Mouse (Mus musculus) stomach, embryonic 14.5 days (tissue): Measurements from ENCODE around the gene Rora. TPM values are rescaled to one million over a fixed set of nuclear protein-coding genes. Genes with fewer than 3 reads are reported as not detected.

ENCODE experiments used
- ATAC-seq: fragments of 200-750 bp; cut with Nextera tagmentation; 2 replicates; pipeline ENCODE4 v1.8.0; 2017; ENCODE audit warnings: low read depth, moderate TSS enrichment; ENCODE audit not compliant: insufficient number of reproducible peaks, insufficient read depth, low FRiP score
- H3K27ac ChIP-seq: fragments of 300-500 bp; sonication (generic); 2 replicates; pipeline ENCODE4 v1.5.1; 2014; ENCODE audit warnings: mild to moderate bottlenecking, low read length, moderate library complexity, mixed read lengths
- H3K27me3 ChIP-seq: fragments of 300-500 bp; sonication (generic); 2 replicates; pipeline ENCODE4 v1.6.1; 2014; ENCODE audit warnings: low read length, control low read depth, mixed read lengths; ENCODE audit not compliant: control insufficient read depth, insufficient read depth
- H3K36me3 ChIP-seq: fragments of 300-500 bp; sonication (generic); 2 replicates; pipeline ENCODE4 v1.6.1; 2014; ENCODE audit warnings: mild to moderate bottlenecking, control low read depth, low read length, moderate library complexity, mixed read lengths; ENCODE audit not compliant: control insufficient read depth, insufficient read depth
- H3K4me1 ChIP-seq: fragments of 300-500 bp; sonication (generic); 2 replicates; pipeline ENCODE4 v1.6.1; 2014; ENCODE audit warnings: low read length, control low read depth, mixed read lengths; ENCODE audit not compliant: control insufficient read depth, insufficient read depth
- H3K4me2 ChIP-seq: fragments of 300-500 bp; sonication (generic); replicated peaks from 2 replicates; pipeline ENCODE4 v1.6.1; 2014; ENCODE audit warnings: low read depth, low read length, control low read depth
- H3K4me3 ChIP-seq: fragments of 300-500 bp; sonication (generic); 2 replicates; pipeline ENCODE4 v1.5.1; 2014; ENCODE audit warnings: low read depth, low read length, control low read depth
- H3K9ac ChIP-seq: fragments of 300-500 bp; sonication (generic); replicated peaks from 2 replicates; pipeline ENCODE4 v1.6.1; 2014; ENCODE audit warnings: low read depth, mild to moderate bottlenecking, control low read depth, low read length, moderate library complexity, mixed read lengths
- H3K9me3 ChIP-seq: fragments of 300-500 bp; sonication (generic); 2 replicates; pipeline ENCODE4 v1.6.1; 2016; ENCODE audit warnings: low read depth, low read length, control low read depth; ENCODE audit not compliant: control insufficient read depth
- WGBS: fragments of 180-500 bp; shearing (Covaris S2); extraction: QIAGEN DNeasy Blood & Tissue Kit; methylation state at CpG from one replicate; pipeline ENCODE4 v1.1.7; 2014; 5-methylcytosine and 5-hydroxymethylcytosine counted together
- polyA plus RNA-seq: library from polyadenylated mRNA; unstranded; fragments of >200 nt; fragmentation: Nextera tagmentation; extraction: Ambion mirVana; gene quantifications from 2 replicates; pipeline ENCODE4 v1.2.1, GENCODE M21; 2014

The Rora gene
- polyA plus RNA-seq, 1 experiment from 2014 or later: 7.1 TPM

GRCm38 (mm10) chr9:68773770-68774169, 120.2 kb downstream of the Rora start:
- Histone ChIP-seq H3K27me3 (no peaks in the 10 kb centered on the region), H3K9ac (no peak overlapping the region), H3K36me3 (no peaks in the 10 kb centered on the region), H3K27ac (no peak overlapping the region), H3K4me1 (peaks cover 2% of the 10 kb centered on the region; the same call in 1 of the 2 replicates), H3K4me3 (no peak overlapping the region), H3K9me3 (no peaks in the 10 kb centered on the region), H3K4me2 (no peak overlapping the region)
- 89% methylated on average over 3 of the region's 3 CpGs for WGBS
- no peak for ATAC-seq

DNA sequence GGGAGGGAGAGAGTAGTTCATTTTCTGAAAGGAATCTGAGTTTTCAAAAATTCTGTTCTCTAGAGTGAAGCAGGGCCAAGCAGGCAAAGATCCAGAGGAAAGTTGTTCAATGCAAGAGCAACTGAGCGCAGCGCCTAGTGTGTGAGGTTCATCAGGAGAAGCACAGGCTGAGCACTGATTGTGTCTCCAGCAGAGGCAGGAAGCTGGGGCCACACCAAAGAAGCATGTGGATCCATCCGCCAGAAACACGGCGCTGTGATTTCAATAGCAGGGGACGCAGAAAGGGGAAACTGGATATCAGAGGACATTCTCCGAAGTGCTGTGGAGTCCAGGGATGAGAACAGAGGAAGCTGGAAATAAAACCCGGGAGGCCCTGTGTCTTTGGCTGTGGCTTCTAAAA, 128.4 kb downstream of the Rora start:
- Histone ChIP-seq H3K4me1 (no peaks in the 10 kb centered on the region), H3K27me3 (no peaks in the 10 kb centered on the region), H3K27ac (no peak overlapping the region), H3K4me2 (no peak overlapping the region), H3K9ac (no peak overlapping the region), H3K9me3 (no peaks in the 10 kb centered on the region), H3K4me3 (no peak overlapping the region), H3K36me3 (no peaks in the 10 kb centered on the region)
- 71% methylated on average over 8 of the region's 8 CpGs for WGBS
- no peak for ATAC-seq

DNA sequence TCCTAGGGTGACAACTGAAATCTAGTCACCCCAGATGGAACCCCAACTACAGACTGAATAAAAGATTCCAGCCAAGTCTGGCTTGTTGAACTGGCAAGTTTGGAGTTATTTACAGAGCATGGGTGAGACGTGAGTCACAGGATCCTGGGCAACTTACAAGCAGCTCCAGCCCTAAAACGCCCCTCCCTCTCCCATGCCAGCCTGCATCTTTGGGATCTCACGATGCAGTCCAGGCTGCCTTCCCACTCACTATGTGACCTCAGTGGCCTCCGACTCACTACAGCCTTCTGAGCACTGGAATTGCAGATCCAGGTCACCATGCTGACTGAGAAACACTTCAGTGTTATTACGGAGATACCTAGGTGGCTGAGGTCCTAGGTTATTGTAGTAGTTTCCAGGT, 129.0 kb downstream of the Rora start:
- H3K27me3 ChIP-seq: no peaks in the 10 kb centered on the region
- H3K36me3 ChIP-seq: no peaks in the 10 kb centered on the region
- H3K4me3 ChIP-seq: no peak overlapping the region
- no peak overlapping the region for H3K9ac ChIP-seq
- no peak overlapping the region for H3K4me2 ChIP-seq
- H3K4me1 ChIP-seq: no peaks in the 10 kb centered on the region
- no peak for ATAC-seq
- no peak overlapping the region for H3K27ac ChIP-seq
- 68% methylated on average over 5 of the region's 5 CpGs for WGBS
- no peaks in the 10 kb centered on the region for H3K9me3 ChIP-seq

- no peaks in the 10 kb centered on the region for H3K9me3 ChIP-seq
- H3K27ac ChIP-seq: no peak overlapping the region
- no peaks in the 10 kb centered on the region for H3K27me3 ChIP-seq
- H3K4me2 ChIP-seq: no peak overlapping the region
- H3K4me3 ChIP-seq: no peak overlapping the region
- no peak for ATAC-seq
- 59% methylated on average over 5 of the region's 5 CpGs for WGBS
- no peaks in the 10 kb centered on the region for H3K36me3 ChIP-seq
- no peak overlapping the region for H3K9ac ChIP-seq
- no peaks in the 10 kb centered on the region for H3K4me1 ChIP-seq
Measured at GRCm38 (mm10) chr9:68783246-68783645, 129.7 kb downstream of the Rora start.

GRCm38 (mm10) chr9:68786614-68787293, 133.2 kb downstream of the Rora start:
- Histone ChIP-seq H3K4me2 (no peak overlapping the region), H3K4me1 (peaks cover 6% of the 10 kb centered on the region; the same call in 1 of the 2 replicates), H3K9me3 (no peaks in the 10 kb centered on the region), H3K36me3 (no peaks in the 10 kb centered on the region), H3K27ac (no peak overlapping the region), H3K4me3 (no peak overlapping the region), H3K27me3 (no peaks in the 10 kb centered on the region), H3K9ac (no peak overlapping the region)
- 67% methylated on average over 8 of the region's 8 CpGs for WGBS
- ATAC-seq: no peak

- Histone ChIP-seq H3K36me3 (no peaks in the 10 kb centered on the region), H3K27ac (no peak overlapping the region), H3K9me3 (no peaks in the 10 kb centered on the region), H3K27me3 (no peaks in the 10 kb centered on the region), H3K9ac (no peak overlapping the region), H3K4me1 (peaks cover 6% of the 10 kb centered on the region; the same call in 1 of the 2 replicates), H3K4me2 (no peak overlapping the region), H3K4me3 (no peak overlapping the region)
- WGBS: 84% methylated on average over 2 of the region's 2 CpGs
- no peak for ATAC-seq
Measured at GRCm38 (mm10) chr9:68787665-68788064, 134.1 kb downstream of the Rora start.

DNA sequence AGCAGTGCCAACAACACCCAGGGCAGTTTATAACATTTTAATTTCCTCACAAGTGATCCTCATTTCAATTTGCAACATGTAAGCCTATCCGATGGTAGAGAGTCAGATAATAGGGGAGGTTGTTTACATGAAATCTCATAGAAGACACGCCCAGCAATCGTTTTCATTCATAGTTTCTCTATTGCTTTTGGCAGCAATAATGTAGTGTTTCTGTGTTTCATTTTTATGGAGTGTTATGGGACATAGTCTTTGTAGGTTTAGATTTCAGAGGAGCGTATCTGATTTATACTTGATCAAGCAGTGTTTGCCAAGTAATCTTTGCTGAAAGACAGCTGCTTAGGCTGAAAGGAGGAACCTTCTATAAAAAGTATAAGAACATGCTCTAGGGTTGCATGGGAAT, 137.3 kb downstream of the Rora start:
- no peak overlapping the region for H3K27ac ChIP-seq
- H3K4me2 ChIP-seq: no peak overlapping the region
- H3K36me3 ChIP-seq: no peaks in the 10 kb centered on the region
- H3K27me3 ChIP-seq: no peaks in the 10 kb centered on the region
- H3K4me3 ChIP-seq: no peak overlapping the region
- H3K9ac ChIP-seq: no peak overlapping the region
- 52% methylated on average over 4 of the region's 4 CpGs for WGBS
- peaks cover 6% of the 10 kb centered on the region; the same call in 1 of the 2 replicates for H3K4me1 ChIP-seq
- ATAC-seq: no peak
- no peaks in the 10 kb centered on the region for H3K9me3 ChIP-seq

GRCm38 (mm10) chr9:68791982-68792540, 138.5 kb downstream of the Rora start:
- H3K9me3 ChIP-seq: no peaks in the 10 kb centered on the region
- no peaks in the 10 kb centered on the region for H3K27me3 ChIP-seq
- WGBS: 76% methylated on average over 16 of the region's 16 CpGs
- no peak overlapping the region for H3K4me2 ChIP-seq
- no peak overlapping the region for H3K4me3 ChIP-seq
- peaks cover 6% of the 10 kb centered on the region; the same call in 1 of the 2 replicates for H3K4me1 ChIP-seq
- no peak overlapping the region for H3K27ac ChIP-seq
- no peak overlapping the region for H3K9ac ChIP-seq
- ATAC-seq: no peak
- H3K36me3 ChIP-seq: no peaks in the 10 kb centered on the region
